Mouse (Mus musculus) neural tube, embryonic 15.5 days (tissue): ENCODE measurements around the gene Bag6. TPM values are rescaled to one million over a fixed set of nuclear protein-coding genes. Genes with fewer than 3 reads are reported as not detected.

Experiments
- ATAC-seq: fragments of 200-750 bp; cut with Nextera tagmentation; 2 replicates; pipeline ENCODE4 v1.8.0; 2017; ENCODE audit warnings: mild to moderate bottlenecking, moderate TSS enrichment, moderate library complexity; ENCODE audit not compliant: low FRiP score
- H3K27ac ChIP-seq: fragments of 300-500 bp; sonication (generic); replicated peaks from 2 replicates; pipeline ENCODE4 v1.5.1; 2015; ENCODE audit warnings: mild to moderate bottlenecking, inconsistent platforms
- H3K27me3 ChIP-seq: fragments of 300-500 bp; sonication (generic); replicated peaks from 2 replicates; pipeline ENCODE4 v1.6.1; 2015; ENCODE audit warnings: inconsistent platforms
- H3K36me3 ChIP-seq: fragments of 300-500 bp; sonication (generic); 2 replicates; pipeline ENCODE4 v1.6.1; 2015; ENCODE audit warnings: inconsistent platforms
- H3K4me1 ChIP-seq: fragments of 300-500 bp; sonication (generic); 2 replicates; pipeline ENCODE4 v1.6.1; 2015; ENCODE audit warnings: inconsistent platforms
- H3K4me2 ChIP-seq: fragments of 300-500 bp; sonication (generic); 2 replicates; pipeline ENCODE4 v1.6.1; 2015; ENCODE audit warnings: inconsistent platforms, mild to moderate bottlenecking, moderate library complexity
- H3K4me3 ChIP-seq: fragments of 300-500 bp; sonication (generic); replicated peaks from 2 replicates; pipeline ENCODE4 v1.5.1; 2015; ENCODE audit warnings: mild to moderate bottlenecking, inconsistent platforms
- H3K9ac ChIP-seq: fragments of 300-500 bp; sonication (generic); replicated peaks from 2 replicates; pipeline ENCODE4 v1.6.1; 2015; ENCODE audit warnings: mild to moderate bottlenecking, inconsistent platforms
- H3K9me3 ChIP-seq: fragments of 300-500 bp; sonication (generic); replicated peaks from 2 replicates; pipeline ENCODE4 v1.6.1; 2016; ENCODE audit warnings: inconsistent platforms
- WGBS: fragments of 180-500 bp; shearing (Covaris S2); methylation state at CpG from one replicate; pipeline ENCODE4 v1.1.7; 2015; ENCODE audit warnings: mixed read lengths; 5-methylcytosine and 5-hydroxymethylcytosine counted together
- microRNA-seq: library from miRNA; unstranded; fragments of <30 nt; microRNA quantifications from one replicate; pipeline ENCODE4, GENCODE M21; 2017
- polyA plus RNA-seq: library from polyadenylated mRNA; unstranded; fragments of >200 nt; fragmentation: Nextera tagmentation; extraction: Ambion mirVana; gene quantifications from 2 replicates; pipeline ENCODE4 v1.2.1, GENCODE M21; 2015

The Bag6 gene
- polyA plus RNA-seq, 1 experiment from 2014 or later: 62.7 TPM

DNA sequence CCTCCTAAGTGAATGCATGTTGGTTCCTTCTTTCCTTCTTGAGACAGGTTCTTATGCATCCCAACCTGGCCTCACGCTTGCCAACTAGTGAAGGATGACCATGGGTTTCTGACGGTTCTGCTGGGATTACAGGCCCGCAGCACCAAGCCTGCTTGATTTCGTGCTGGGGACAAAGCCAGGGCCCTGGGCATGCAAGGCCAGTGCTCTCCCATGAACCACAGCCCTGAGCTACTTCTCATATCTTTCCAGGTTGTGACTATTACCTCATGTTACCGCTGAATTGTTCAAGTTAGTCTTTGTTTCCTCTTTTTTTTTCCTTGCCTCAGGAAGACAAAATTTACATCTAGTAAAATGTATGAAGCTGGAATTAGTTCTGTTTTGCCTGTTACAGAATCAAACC lies 57.9 kb downstream of the Bag6 start:
- H3K27me3 ChIP-seq: peaks cover 32% of the 10 kb centered on the region
- ATAC-seq: no peak
- peaks cover 16% of the 10 kb centered on the region for H3K4me1 ChIP-seq
- WGBS: 84% methylated on average over 5 of the region's 5 CpGs
- no peak overlapping the region for H3K9ac ChIP-seq
- no peaks in the 10 kb centered on the region for H3K36me3 ChIP-seq
- H3K27ac ChIP-seq: no peak overlapping the region
- H3K9me3 ChIP-seq: no peaks in the 10 kb centered on the region
- H3K4me3 ChIP-seq: no peak overlapping the region
- H3K4me2 ChIP-seq: no peak overlapping the region

DNA sequence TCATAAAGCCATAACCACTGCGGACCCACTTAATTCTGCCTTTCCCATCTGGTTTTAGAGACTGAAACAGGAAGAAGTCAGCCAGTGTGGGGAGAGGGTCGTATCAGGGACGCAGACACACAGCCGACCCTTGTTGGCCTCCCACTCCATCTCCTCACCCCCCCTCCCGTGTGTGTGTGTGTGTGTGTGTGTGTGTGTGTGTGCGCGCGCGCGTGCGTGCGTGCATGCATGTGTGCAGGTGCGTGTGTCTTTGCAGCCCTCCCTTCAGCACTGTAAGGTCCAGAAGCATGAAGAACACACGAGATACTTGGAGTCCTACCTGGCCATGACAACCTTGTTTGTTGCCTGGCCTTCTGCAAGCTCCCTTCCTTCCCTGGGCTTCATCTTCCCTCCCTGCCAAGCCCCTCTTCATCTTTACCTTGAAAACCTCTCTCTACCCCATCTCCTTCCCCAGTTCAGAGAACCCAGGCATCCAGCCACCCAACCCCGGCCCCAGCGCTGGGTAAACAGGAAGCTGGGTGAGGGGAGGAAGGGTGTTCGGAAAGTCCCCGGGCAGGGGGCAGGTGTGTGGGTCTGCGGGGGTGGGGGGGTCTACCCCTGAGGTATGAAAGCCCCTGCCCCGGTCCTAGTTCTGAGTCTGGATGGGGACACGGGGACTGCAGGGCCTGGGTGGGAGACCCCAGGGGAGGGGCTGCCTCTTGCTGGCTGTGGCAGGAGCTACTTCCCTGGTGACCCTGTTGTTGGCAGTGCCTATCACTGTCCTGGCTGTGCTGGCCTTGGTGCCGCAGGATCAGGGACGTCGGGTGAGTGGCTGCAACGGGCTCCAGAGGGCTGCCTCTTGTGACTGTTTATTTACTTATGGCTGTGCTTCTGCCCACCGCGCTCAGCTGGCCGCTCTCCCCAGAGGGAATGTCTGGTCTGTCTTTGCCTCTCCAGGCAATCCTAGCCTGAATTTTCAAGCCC lies 59.2 kb downstream of the Bag6 start, which contains the start of gene Ltb:
TSS of gene Ltb (plus strand) at position 559 of the 963 bp plus-strand sequence.
- ATAC-seq: no peak
- WGBS: 73% methylated on average over 27 of the region's 28 CpGs
- peak within 1 kb of the TSS; percentile 41; the same call in 1 of the 2 replicates for H3K4me3 ChIP-seq
- peak within 1 kb of the TSS; percentile 68 for H3K4me2 ChIP-seq
- H3K27me3 ChIP-seq: peaks cover 38% of the 10 kb centered on the region
- H3K4me1 ChIP-seq: peaks cover 16% of the 10 kb centered on the region
- no peaks in the 10 kb centered on the region for H3K9me3 ChIP-seq
- H3K36me3 ChIP-seq: no peaks in the 10 kb centered on the region
- no peak within 1 kb of the TSS for H3K27ac ChIP-seq
- H3K9ac ChIP-seq: no peak within 1 kb of the TSS

- Histone ChIP-seq H3K27ac (no peak overlapping the region), H3K4me1 (peaks cover 16% of the 10 kb centered on the region), H3K9ac (0 out of 2 replicates have a peak overlapping the region, but pooled peaks have one; percentile 12), H3K4me2 (peak overlapping the region; percentile 68), H3K9me3 (no peaks in the 10 kb centered on the region), H3K27me3 (peaks cover 38% of the 10 kb centered on the region), H3K36me3 (no peaks in the 10 kb centered on the region), H3K4me3 (peak overlapping the region; percentile 41)
- 48% methylated on average over 19 of the region's 19 CpGs for WGBS
- no peak for ATAC-seq
Observed at GRCm38 (mm10) chr17:35194844-35195630, 60.1 kb downstream of the Bag6 start.

GRCm38 (mm10) chr17:35195631-35196320 lies 60.8 kb downstream of the Bag6 start:
- H3K36me3 ChIP-seq: no peaks in the 10 kb centered on the region
- under 1% methylated on average over 66 of the region's 66 CpGs for WGBS
- peak; percentile 79; the same call in 1 of the 2 replicates for ATAC-seq
- H3K27ac ChIP-seq: no peak overlapping the region
- H3K9me3 ChIP-seq: no peaks in the 10 kb centered on the region
- peak overlapping the region; percentile 68 for H3K4me2 ChIP-seq
- H3K4me1 ChIP-seq: peaks cover 16% of the 10 kb centered on the region
- H3K27me3 ChIP-seq: peaks cover 38% of the 10 kb centered on the region
- H3K4me3 ChIP-seq: peak overlapping the region; percentile 41
- H3K9ac ChIP-seq: 0 out of 2 replicates have a peak overlapping the region, but pooled peaks have one; percentile 12

- Histone ChIP-seq H3K9me3 (no peaks in the 10 kb centered on the region), H3K4me1 (peaks cover 16% of the 10 kb centered on the region), H3K9ac (no peak overlapping the region), H3K36me3 (no peaks in the 10 kb centered on the region), H3K4me3 (peak overlapping the region; percentile 41), H3K4me2 (peak overlapping the region; percentile 68), H3K27me3 (peaks cover 38% of the 10 kb centered on the region), H3K27ac (no peak overlapping the region)
- ATAC-seq: no peak
- 32% methylated on average over 9 of the region's 9 CpGs for WGBS
Observed at GRCm38 (mm10) chr17:35196321-35196641, 61.3 kb downstream of the Bag6 start.

Small RNA genes lying within 50 kb of the gene (microRNA-seq; reads per million reads assigned to microRNA genes)
- gene Mir6973a: not detected

Other genes starting within 250 kb of the Bag6 start
- gene C2, start 236.9 kb upstream of the Bag6 start, polyA plus RNA-seq: 1.7 and 4.0 TPM in 2 replicates
- gene Ehmt2, start 236.7 kb upstream of the Bag6 start, polyA plus RNA-seq: 80.4 and 81.2 TPM in 2 replicates
- gene Slc44a4, start 220.7 kb upstream of the Bag6 start, polyA plus RNA-seq: 4.1 TPM in 1 of 2 replicates, not detected in the other
- 39.1 and 43.5 TPM in 2 replicates for gene Neu1, start 203.9 kb upstream of the Bag6 start, polyA plus RNA-seq
- gene Hspa1b, start 175.9 kb upstream of the Bag6 start, polyA plus RNA-seq: 0.54 and 0.84 TPM in 2 replicates
- gene Gm20481, start 165.3 kb upstream of the Bag6 start, polyA plus RNA-seq: not detected in 2 replicates
- 12.8 and 13.2 TPM in 2 replicates for gene Hspa1a, start 163.0 kb upstream of the Bag6 start, polyA plus RNA-seq
- 1.4 and 1.5 TPM in 2 replicates for gene Hspa1l, start 162.5 kb upstream of the Bag6 start, polyA plus RNA-seq
- 97.9 and 120 TPM in 2 replicates for gene Lsm2, start 153.3 kb upstream of the Bag6 start, polyA plus RNA-seq
- gene Vars, start 134.2 kb upstream of the Bag6 start, polyA plus RNA-seq: 57.8 and 83.6 TPM in 2 replicates
- 0.19 and 0.34 TPM in 2 replicates for gene Vwa7, start 118.6 kb upstream of the Bag6 start, polyA plus RNA-seq
- 1.8 and 6.2 TPM in 2 replicates for gene Sapcd1, start 107.2 kb upstream of the Bag6 start, polyA plus RNA-seq
- gene Msh5, start 88.4 kb upstream of the Bag6 start, polyA plus RNA-seq: 2.0 and 3.3 TPM in 2 replicates
- 76.6 and 156 TPM in 2 replicates for gene Clic1, start 85.2 kb upstream of the Bag6 start, polyA plus RNA-seq
- gene Ddah2, start 76.1 kb upstream of the Bag6 start, polyA plus RNA-seq: 244 and 261 TPM in 2 replicates
- 0.19 TPM in 1 of 2 replicates, not detected in the other for gene Ly6g6c, start 69.8 kb upstream of the Bag6 start, polyA plus RNA-seq
- 0.17 and 0.24 TPM in 2 replicates for gene Mpig6b, start 69.0 kb upstream of the Bag6 start, polyA plus RNA-seq
- 0.65 and 1.3 TPM in 2 replicates for gene Ly6g6e, start 58.3 kb upstream of the Bag6 start, polyA plus RNA-seq
- gene Ly6g6d, start 57.1 kb upstream of the Bag6 start, polyA plus RNA-seq: 0.74 and 2.8 TPM in 2 replicates
- 0.32 TPM in 1 of 2 replicates, not detected in the other for gene Ly6g6f, start 49.6 kb upstream of the Bag6 start, polyA plus RNA-seq
- gene Abhd16a, start 45.9 kb upstream of the Bag6 start, polyA plus RNA-seq: 110 TPM in 2 replicates
- not detected in 2 replicates for gene Ly6g5c, start 26.9 kb upstream of the Bag6 start, polyA plus RNA-seq
- 1.0 and 1.5 TPM in 2 replicates for gene Ly6g5b, start 19.8 kb upstream of the Bag6 start, polyA plus RNA-seq
- 22.4 and 22.8 TPM in 2 replicates for gene Gpank1, start 13.7 kb upstream of the Bag6 start, polyA plus RNA-seq
- gene Csnk2b, start 13.1 kb upstream of the Bag6 start, polyA plus RNA-seq: 312 and 350 TPM in 2 replicates
- 9.5 and 10.6 TPM in 2 replicates for gene D17H6S53E, start 8.8 kb upstream of the Bag6 start, polyA plus RNA-seq
- gene Apom, start 3.1 kb upstream of the Bag6 start, polyA plus RNA-seq: 0.20 and 0.84 TPM in 2 replicates
- gene Prrc2a, start 29.7 kb downstream of the Bag6 start, polyA plus RNA-seq: 155 TPM in 2 replicates
- gene Aif1, start 40.9 kb downstream of the Bag6 start, polyA plus RNA-seq: 12.1 and 12.3 TPM in 2 replicates
- gene Lst1, start 53.3 kb downstream of the Bag6 start, polyA plus RNA-seq: 8.3 and 12.1 TPM in 2 replicates
- gene Ltb, start 59.3 kb downstream of the Bag6 start, polyA plus RNA-seq: 0.63 and 7.3 TPM in 2 replicates
- 0.09 and 0.28 TPM in 2 replicates for gene Tnf, start 66.8 kb downstream of the Bag6 start, polyA plus RNA-seq
- gene Lta, start 70.2 kb downstream of the Bag6 start, polyA plus RNA-seq: 0.75 and 0.77 TPM in 2 replicates
- gene Gm16181, start 85.7 kb downstream of the Bag6 start, polyA plus RNA-seq: 0.40 TPM in 1 of 2 replicates, not detected in the other
- gene Atp6v1g2, start 98.5 kb downstream of the Bag6 start, polyA plus RNA-seq: 116 and 126 TPM in 2 replicates
- gene Nfkbil1, start 100.6 kb downstream of the Bag6 start, polyA plus RNA-seq: 11.2 and 12.1 TPM in 2 replicates
- gene Ddx39b, start 106.6 kb downstream of the Bag6 start, polyA plus RNA-seq: 334 and 376 TPM in 2 replicates
- 143 and 196 TPM in 2 replicates for gene H2-D1, start 127.6 kb downstream of the Bag6 start, polyA plus RNA-seq
- gene H2-Q1, start 185.2 kb downstream of the Bag6 start, polyA plus RNA-seq: 0.09 and 0.14 TPM in 2 replicates
- gene H2-Q2, start 207.1 kb downstream of the Bag6 start, polyA plus RNA-seq: 3.1 and 3.9 TPM in 2 replicates
- gene H2-Q4, start 244.4 kb downstream of the Bag6 start, polyA plus RNA-seq: 1.7 and 3.7 TPM in 2 replicates